Mouse (Mus musculus): Measurements from ENCODE around the gene Klhl6. TPM values are rescaled to one million over a fixed set of nuclear protein-coding genes. Genes with fewer than 3 reads are reported as not detected.

Gene Klhl6
- total RNA-seq, 1 experiment, result 1.6 TPM

- H3K9me3 ChIP-seq (ENCODE audit: control insufficient read depth, insufficient read depth, low read depth, low read length), result no peaks in the 10 kb centered on the region
- H3K4me3 ChIP-seq (ENCODE audit: insufficient read depth in 1 of 2, low read depth in 1 of 2, low read length in 2 of 2, poor library complexity in 1 of 2, severe bottlenecking in 1 of 2), result no peak overlapping the region
- no peaks in the 10 kb centered on the region for H3K36me3 ChIP-seq (ENCODE audit: control insufficient read depth, insufficient read depth, low read length, poor library complexity, severe bottlenecking)
- in situ Hi-C loops (cut with MboI; ENCODE audit: low sequenced_read_pairs in 2 of 2, unreplicated experiment in 2 of 2), result no loop called here
- H3K27ac ChIP-seq (ENCODE audit: insufficient read depth, low read depth, low read length, poor library complexity, severe bottlenecking), result no peak overlapping the region
- peak; percentile 22 for DNase-seq (ENCODE audit: low read depth, low spot score)
- TF ChIP-seq ZNF384 (IDR thresholded peaks at IDR 0.05; ENCODE audit: low read depth, low read length) (no peak), CHD2 (IDR thresholded peaks at IDR 0.05; ENCODE audit: low read depth, low read length) (no peak), HCFC1 (IDR thresholded peaks at IDR 0.05; ENCODE audit: borderline replicate concordance, insufficient read depth, low read length) (no peak), MAFK (IDR thresholded peaks at IDR 0.05; ENCODE audit: insufficient read depth, low read depth, low read length) (no peak), ZC3H11A (IDR thresholded peaks at IDR 0.05; ENCODE audit: borderline replicate concordance, low read depth, low read length) (no peak)
- no peak overlapping the region for H3K9ac ChIP-seq (ENCODE audit: insufficient read depth, low read depth, low read length, poor library complexity, severe bottlenecking)
- no peaks in the 10 kb centered on the region for H3K4me1 ChIP-seq (ENCODE audit: control insufficient read depth in 2 of 2, insufficient read depth in 2 of 2, low read length in 2 of 2, poor library complexity in 1 of 2)
Observed at GRCm38 (mm10) chr16:19907103-19907502, 75.7 kb downstream of the Klhl6 start.

- TF ChIP-seq ZNF384 (IDR thresholded peaks at IDR 0.05; ENCODE audit: low read depth, low read length) (no peak), ZC3H11A (IDR thresholded peaks at IDR 0.05; ENCODE audit: borderline replicate concordance, low read depth, low read length) (no peak), HCFC1 (IDR thresholded peaks at IDR 0.05; ENCODE audit: borderline replicate concordance, insufficient read depth, low read length) (no peak), CHD2 (IDR thresholded peaks at IDR 0.05; ENCODE audit: low read depth, low read length) (no peak), MAFK (IDR thresholded peaks at IDR 0.05; ENCODE audit: insufficient read depth, low read depth, low read length) (no peak)
- Histone ChIP-seq H3K36me3 (ENCODE audit: control insufficient read depth, insufficient read depth, low read length, poor library complexity, severe bottlenecking) (no peaks in the 10 kb centered on the region), H3K4me1 (ENCODE audit: control insufficient read depth in 2 of 2, insufficient read depth in 2 of 2, low read length in 2 of 2, poor library complexity in 1 of 2) (no peaks in the 10 kb centered on the region), H3K9me3 (ENCODE audit: control insufficient read depth, insufficient read depth, low read depth, low read length) (no peaks in the 10 kb centered on the region), H3K4me3 (ENCODE audit: insufficient read depth in 1 of 2, low read depth in 1 of 2, low read length in 2 of 2, poor library complexity in 1 of 2, severe bottlenecking in 1 of 2) (no peak overlapping the region), H3K27ac (ENCODE audit: insufficient read depth, low read depth, low read length, poor library complexity, severe bottlenecking) (no peak overlapping the region), H3K9ac (ENCODE audit: insufficient read depth, low read depth, low read length, poor library complexity, severe bottlenecking) (no peak overlapping the region)
- DNase-seq (ENCODE audit: low read depth, low spot score), result no peak
- in situ Hi-C loops (cut with MboI; ENCODE audit: low sequenced_read_pairs in 2 of 2, unreplicated experiment in 2 of 2), result no loop called here
Observed at GRCm38 (mm10) chr16:19904734-19905479, 77.9 kb downstream of the Klhl6 start.

GRCm38 (mm10) chr16:19903792-19904191 lies 79.0 kb downstream of the Klhl6 start:
- Histone ChIP-seq H3K27ac (ENCODE audit: insufficient read depth, low read depth, low read length, poor library complexity, severe bottlenecking) (no peak overlapping the region), H3K36me3 (ENCODE audit: control insufficient read depth, insufficient read depth, low read length, poor library complexity, severe bottlenecking) (no peaks in the 10 kb centered on the region), H3K4me3 (ENCODE audit: insufficient read depth in 1 of 2, low read depth in 1 of 2, low read length in 2 of 2, poor library complexity in 1 of 2, severe bottlenecking in 1 of 2) (no peak overlapping the region), H3K9ac (ENCODE audit: insufficient read depth, low read depth, low read length, poor library complexity, severe bottlenecking) (no peak overlapping the region), H3K4me1 (ENCODE audit: control insufficient read depth in 2 of 2, insufficient read depth in 2 of 2, low read length in 2 of 2, poor library complexity in 1 of 2) (no peaks in the 10 kb centered on the region), H3K9me3 (ENCODE audit: control insufficient read depth, insufficient read depth, low read depth, low read length) (no peaks in the 10 kb centered on the region)
- TF ChIP-seq MAFK (IDR thresholded peaks at IDR 0.05; ENCODE audit: insufficient read depth, low read depth, low read length), result no peak
- no peak for TF ChIP-seq HCFC1 (IDR thresholded peaks at IDR 0.05; ENCODE audit: borderline replicate concordance, insufficient read depth, low read length)
- no peak for TF ChIP-seq CHD2 (IDR thresholded peaks at IDR 0.05; ENCODE audit: low read depth, low read length)
- no peak for TF ChIP-seq ZC3H11A (IDR thresholded peaks at IDR 0.05; ENCODE audit: borderline replicate concordance, low read depth, low read length)
- no peak for TF ChIP-seq ZNF384 (IDR thresholded peaks at IDR 0.05; ENCODE audit: low read depth, low read length)
- DNase-seq (ENCODE audit: low read depth, low spot score), result no peak
- in situ Hi-C loops (cut with MboI; ENCODE audit: low sequenced_read_pairs in 2 of 2, unreplicated experiment in 2 of 2), result no loop called here

Other genes starting within 250 kb of the Klhl6 start
- gene B3gnt5, start 222.8 kb downstream of the Klhl6 start, total RNA-seq (2012; rRNA removed), result 17.2 and 17.8 TPM in 2 replicates
- gene Klhl24, start 114.5 kb upstream of the Klhl6 start, total RNA-seq (2012; rRNA removed), result 21.9 and 32.2 TPM in 2 replicates
- 52.1 and 63.7 TPM in 2 replicates for gene Yeats2, start 158.0 kb upstream of the Klhl6 start, total RNA-seq (2012; rRNA removed)